Mouse (Mus musculus) stomach, embryonic 14.5 days (tissue): ENCODE results near the gene Phb2. TPM values are rescaled to one million over a fixed set of nuclear protein-coding genes. Genes with fewer than 3 reads are reported as not detected.
"Not testable (repeated sequence)": the region's sequence is repeated elsewhere in the genome, so short reads cannot be mapped to it uniquely, and the experiment has no call there.

Source experiments
- ATAC-seq: fragments of 200-750 bp; cut with Nextera tagmentation; 2 replicates; pipeline ENCODE4 v1.8.0; 2017; ENCODE audit warnings: low read depth, moderate TSS enrichment; ENCODE audit not compliant: insufficient number of reproducible peaks, insufficient read depth, low FRiP score
- H3K27ac ChIP-seq: fragments of 300-500 bp; sonication (generic); 2 replicates; pipeline ENCODE4 v1.5.1; 2014; ENCODE audit warnings: mild to moderate bottlenecking, low read length, moderate library complexity, mixed read lengths
- H3K27me3 ChIP-seq: fragments of 300-500 bp; sonication (generic); 2 replicates; pipeline ENCODE4 v1.6.1; 2014; ENCODE audit warnings: low read length, control low read depth, mixed read lengths; ENCODE audit not compliant: control insufficient read depth, insufficient read depth
- H3K36me3 ChIP-seq: fragments of 300-500 bp; sonication (generic); 2 replicates; pipeline ENCODE4 v1.6.1; 2014; ENCODE audit warnings: mild to moderate bottlenecking, control low read depth, low read length, moderate library complexity, mixed read lengths; ENCODE audit not compliant: control insufficient read depth, insufficient read depth
- H3K4me1 ChIP-seq: fragments of 300-500 bp; sonication (generic); 2 replicates; pipeline ENCODE4 v1.6.1; 2014; ENCODE audit warnings: low read length, control low read depth, mixed read lengths; ENCODE audit not compliant: control insufficient read depth, insufficient read depth
- H3K4me2 ChIP-seq: fragments of 300-500 bp; sonication (generic); replicated peaks from 2 replicates; pipeline ENCODE4 v1.6.1; 2014; ENCODE audit warnings: low read depth, low read length, control low read depth
- H3K4me3 ChIP-seq: fragments of 300-500 bp; sonication (generic); 2 replicates; pipeline ENCODE4 v1.5.1; 2014; ENCODE audit warnings: low read depth, low read length, control low read depth
- H3K9ac ChIP-seq: fragments of 300-500 bp; sonication (generic); replicated peaks from 2 replicates; pipeline ENCODE4 v1.6.1; 2014; ENCODE audit warnings: low read depth, mild to moderate bottlenecking, control low read depth, low read length, moderate library complexity, mixed read lengths
- H3K9me3 ChIP-seq: fragments of 300-500 bp; sonication (generic); 2 replicates; pipeline ENCODE4 v1.6.1; 2016; ENCODE audit warnings: low read depth, low read length, control low read depth; ENCODE audit not compliant: control insufficient read depth
- WGBS: fragments of 180-500 bp; shearing (Covaris S2); extraction: QIAGEN DNeasy Blood & Tissue Kit; methylation state at CpG from one replicate; pipeline ENCODE4 v1.1.7; 2014; 5-methylcytosine and 5-hydroxymethylcytosine counted together
- polyA plus RNA-seq: library from polyadenylated mRNA; unstranded; fragments of >200 nt; fragmentation: Nextera tagmentation; extraction: Ambion mirVana; gene quantifications from 2 replicates; pipeline ENCODE4 v1.2.1, GENCODE M21; 2014

Gene Phb2
- polyA plus RNA-seq, 1 experiment from 2014 or later: 290 TPM

GRCm38 (mm10) chr6:124685606-124686386 is 26.3 kb upstream of the Phb2 start:
- Histone ChIP-seq H3K27ac (peak overlapping the region; percentile 21; the same call in 1 of the 2 replicates), H3K4me1 (no peaks in the 10 kb centered on the region), H3K27me3 (no peaks in the 10 kb centered on the region), H3K4me2 (no peak overlapping the region), H3K9me3 (no peaks in the 10 kb centered on the region), H3K4me3 (no peak overlapping the region), H3K36me3 (no peaks in the 10 kb centered on the region), H3K9ac (no peak overlapping the region)
- no peak for ATAC-seq
- WGBS: 85% methylated on average over 12 of the region's 12 CpGs

DNA sequence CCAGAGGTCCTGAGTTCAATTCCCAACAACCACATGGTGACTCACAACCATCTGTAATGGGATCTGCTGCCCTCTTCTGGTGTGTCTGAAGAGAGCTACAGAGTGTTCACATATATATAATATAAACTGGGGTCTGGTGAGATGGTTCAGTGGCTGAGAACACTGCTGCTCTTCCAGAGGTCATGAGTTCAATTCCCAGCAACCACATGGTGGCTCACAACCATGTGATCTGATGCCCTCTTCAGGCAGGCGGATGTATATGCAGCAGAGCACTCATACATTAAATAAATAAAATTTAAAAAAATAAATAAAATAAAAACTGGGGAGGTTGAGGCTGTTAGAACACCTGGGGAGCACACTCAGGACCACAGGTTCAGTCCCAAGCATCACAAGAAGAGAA is 25.5 kb upstream of the Phb2 start:
- H3K36me3 ChIP-seq, H3K27ac ChIP-seq, H3K27me3 ChIP-seq, H3K4me3 ChIP-seq, ATAC-seq, H3K9me3 ChIP-seq, H3K4me1 ChIP-seq, H3K4me2 ChIP-seq, H3K9ac ChIP-seq: not testable (repeated sequence)
- WGBS: 77% methylated on average over 1 of the region's 1 CpGs

DNA sequence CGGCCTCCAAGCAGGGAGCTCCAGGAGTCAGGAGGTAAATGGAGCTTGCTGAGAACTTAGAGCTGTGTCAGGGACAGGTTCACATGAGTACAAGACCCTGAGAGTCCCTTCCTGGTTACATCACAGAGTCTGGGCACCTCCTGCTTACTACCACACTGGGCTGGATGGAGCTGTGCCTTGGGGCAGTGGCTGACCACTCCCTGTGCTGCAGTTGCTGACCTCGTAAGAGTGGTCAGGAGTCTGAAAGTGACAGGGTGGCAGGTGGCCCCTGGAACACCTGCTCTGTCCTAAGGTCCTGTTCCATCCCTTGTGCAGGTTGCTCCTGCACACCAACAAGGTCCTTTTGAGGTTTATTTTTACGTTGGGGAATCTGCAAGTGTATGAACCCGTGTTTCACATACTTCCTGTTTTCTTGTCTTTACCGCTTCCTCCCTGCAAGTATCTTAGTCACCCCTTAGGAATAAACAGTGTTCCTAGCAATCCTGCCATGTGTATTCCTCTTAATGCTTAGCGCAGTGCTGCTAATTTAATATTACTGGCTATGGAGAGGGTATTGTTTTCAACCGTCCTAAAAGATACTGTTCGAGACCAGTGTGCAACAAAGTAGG is 23.9 kb upstream of the Phb2 start:
- Histone ChIP-seq H3K9me3 (no peaks in the 10 kb centered on the region), H3K4me1 (no peaks in the 10 kb centered on the region), H3K4me3 (no peak overlapping the region), H3K27me3 (no peaks in the 10 kb centered on the region), H3K9ac (no peak overlapping the region), H3K4me2 (no peak overlapping the region), H3K27ac (no peak overlapping the region), H3K36me3 (no peaks in the 10 kb centered on the region)
- 80% methylated on average over 8 of the region's 8 CpGs for WGBS
- no peak for ATAC-seq

GRCm38 (mm10) chr6:124689011-124689410 is 23.1 kb upstream of the Phb2 start:
- no peak overlapping the region for H3K27ac ChIP-seq
- peaks cover 4% of the 10 kb centered on the region; the same call in 1 of the 2 replicates for H3K4me1 ChIP-seq
- H3K9ac ChIP-seq: no peak overlapping the region
- WGBS: 94% methylated on average over 3 of the region's 3 CpGs
- no peaks in the 10 kb centered on the region for H3K36me3 ChIP-seq
- no peaks in the 10 kb centered on the region for H3K27me3 ChIP-seq
- H3K4me3 ChIP-seq: no peak overlapping the region
- no peak overlapping the region for H3K4me2 ChIP-seq
- H3K9me3 ChIP-seq: no peaks in the 10 kb centered on the region
- ATAC-seq: no peak

DNA sequence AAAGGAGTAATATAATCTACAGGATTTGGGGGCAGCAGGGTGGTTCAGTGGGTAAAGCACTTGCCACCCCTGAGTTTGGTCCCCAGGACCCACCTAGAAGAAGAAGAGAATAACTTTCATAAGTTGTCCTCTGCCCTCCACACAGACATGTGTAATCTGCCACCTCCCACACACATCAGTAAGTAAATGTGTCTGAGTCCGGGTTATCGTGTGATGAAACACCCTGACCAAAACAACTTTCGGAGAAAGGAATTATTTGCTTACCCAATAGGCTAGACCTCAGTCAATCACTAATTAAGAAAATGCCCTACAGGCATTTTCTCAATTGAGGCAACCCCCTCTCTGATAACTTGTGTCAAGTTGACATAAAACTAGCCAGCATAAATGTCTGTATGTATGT is 21.6 kb upstream of the Phb2 start:
- Histone ChIP-seq H3K9ac (no peak overlapping the region), H3K27ac (no peak overlapping the region), H3K4me3 (no peak overlapping the region), H3K9me3 (no peaks in the 10 kb centered on the region), H3K4me2 (no peak overlapping the region), H3K36me3 (no peaks in the 10 kb centered on the region), H3K4me1 (peaks cover 12% of the 10 kb centered on the region; the same call in 1 of the 2 replicates), H3K27me3 (no peaks in the 10 kb centered on the region)
- no peak for ATAC-seq
- 92% methylated on average over 3 of the region's 3 CpGs for whole genome bisulfite sequencing

GRCm38 (mm10) chr6:124693243-124693981 is 18.7 kb upstream of the Phb2 start:
- no peaks in the 10 kb centered on the region for H3K36me3 ChIP-seq
- no peak overlapping the region for H3K9ac ChIP-seq
- H3K4me2 ChIP-seq: no peak overlapping the region
- H3K4me1 ChIP-seq: peaks cover 12% of the 10 kb centered on the region; the same call in 1 of the 2 replicates
- peak overlapping the region; percentile 55; the same call in 1 of the 2 replicates for H3K27ac ChIP-seq
- H3K9me3 ChIP-seq: no peaks in the 10 kb centered on the region
- no peak for ATAC-seq
- H3K4me3 ChIP-seq: no peak overlapping the region
- WGBS: 56% methylated on average over 15 of the region's 15 CpGs
- H3K27me3 ChIP-seq: no peaks in the 10 kb centered on the region

DNA sequence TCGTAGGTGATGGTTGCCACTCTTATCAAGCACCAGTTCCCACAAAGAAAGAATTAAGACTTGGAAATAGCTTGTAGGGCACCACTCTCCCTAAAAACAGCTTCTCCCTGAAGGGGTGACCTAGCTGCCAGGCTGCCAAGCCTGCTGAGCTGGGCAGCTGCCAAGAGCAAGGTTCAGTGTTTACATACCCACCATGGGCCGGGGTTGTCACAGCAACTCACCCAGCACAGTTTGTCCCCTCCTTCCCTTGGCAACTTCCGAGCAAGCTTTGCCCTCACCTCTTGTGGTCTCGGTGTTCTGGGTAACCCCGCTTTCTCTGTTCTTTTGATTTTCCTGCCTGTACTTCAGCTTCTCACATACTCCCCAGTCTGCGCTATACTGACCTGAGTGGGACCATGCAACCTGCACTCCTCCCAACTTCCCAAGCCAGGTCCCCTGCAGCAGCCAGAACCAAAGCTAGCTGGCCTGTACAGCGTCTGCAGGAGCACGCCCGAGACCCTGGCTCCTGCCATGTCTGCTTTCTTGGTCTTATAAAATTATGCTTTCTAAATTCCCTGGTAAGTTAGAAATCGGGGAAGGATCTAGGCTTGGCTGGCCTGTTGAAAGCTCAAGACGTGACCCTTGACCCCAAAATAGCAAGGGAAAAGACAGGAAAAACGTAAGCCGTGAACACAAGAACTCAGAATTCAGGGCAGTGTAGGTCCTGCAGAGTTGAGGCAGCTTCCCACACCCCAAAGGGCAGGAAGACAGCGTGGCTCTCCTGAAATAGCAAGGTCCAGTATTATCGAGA is 17.8 kb upstream of the Phb2 start:
- Histone ChIP-seq H3K36me3 (0 out of 2 replicates have a peak, but pooled peaks cover 4% of the 10 kb centered on the region), H3K4me1 (peaks cover 12% of the 10 kb centered on the region; the same call in 1 of the 2 replicates), H3K27me3 (no peaks in the 10 kb centered on the region), H3K4me2 (no peak overlapping the region), H3K27ac (peak overlapping the region; percentile 55; the same call in 1 of the 2 replicates), H3K4me3 (no peak overlapping the region), H3K9ac (no peak overlapping the region), H3K9me3 (no peaks in the 10 kb centered on the region)
- peak; percentile 59 for ATAC-seq
- 76% methylated on average over 15 of the region's 15 CpGs for WGBS
